Mouse (Mus musculus): Measurements from ENCODE around the gene Gp2. TPM values are rescaled to one million over a fixed set of nuclear protein-coding genes. Genes with fewer than 3 reads are reported as not detected.

The Gp2 gene
- polyA plus RNA-seq (2012; rRNA removed): 0.06 and 0.12 TPM in 2 replicates

GRCm38 (mm10) chr7:119459185-119459584 lies at the start of gene Gp2:
Gene Gp2 (minus strand): TSS chr7:119459285.
- DNase-seq (ENCODE audit: extremely low spot score in 1 of 2, low spot score in 1 of 2): no peak

- peak in 1 of 2 experiments; percentile 25 for DNase-seq (ENCODE audit: extremely low spot score in 1 of 2, low spot score in 1 of 2)
Measured at GRCm38 (mm10) chr7:119490041-119490780, 31.1 kb upstream of the Gp2 start.

DNA sequence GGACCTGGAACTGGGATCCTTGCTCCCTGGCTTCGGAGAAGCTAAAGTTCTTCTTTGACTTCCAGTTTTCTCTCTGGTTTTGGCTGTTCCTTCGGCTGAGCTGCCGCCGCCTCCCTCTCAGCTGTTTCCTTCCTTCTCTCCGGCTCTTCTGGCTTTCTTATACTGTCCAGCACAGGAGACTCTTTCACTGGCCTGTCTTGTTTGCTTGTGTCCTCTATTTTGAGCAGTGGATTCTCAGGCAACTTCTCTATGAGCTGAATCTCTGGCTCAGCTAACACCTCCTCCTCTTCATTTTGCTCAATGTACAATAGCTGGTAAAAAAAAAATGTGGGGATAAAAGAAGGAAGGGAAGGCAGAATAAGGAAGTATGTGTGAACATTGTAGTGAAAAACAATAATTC lies 27.6 kb upstream of the Gp2 start:
- DNase-seq (ENCODE audit: extremely low spot score in 1 of 2, low spot score in 1 of 2): peak; percentile 3 to 24

DNA sequence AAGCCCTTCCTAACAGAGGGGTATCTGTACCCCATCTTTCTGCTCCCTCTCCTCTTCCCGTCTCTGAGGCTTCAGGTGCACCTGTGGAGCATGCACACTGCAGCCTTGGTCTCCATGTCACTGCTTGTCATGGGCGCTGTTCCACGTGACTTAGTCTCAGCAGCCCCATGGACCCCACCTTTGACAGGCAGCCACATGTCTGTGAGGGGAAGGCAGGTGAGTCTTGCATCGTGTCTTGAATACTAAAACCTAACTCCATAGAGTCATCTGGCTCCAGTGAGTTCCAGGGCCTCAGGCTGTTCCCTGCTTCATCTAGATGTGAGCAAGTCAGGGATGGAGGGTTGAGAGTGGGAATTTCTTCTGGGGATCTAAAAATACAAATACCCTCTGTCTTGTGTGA lies 25.1 kb upstream of the Gp2 start:
- DNase-seq (ENCODE audit: extremely low spot score in 1 of 2, low spot score in 1 of 2): no peak

- no peak for DNase-seq (ENCODE audit: extremely low spot score in 1 of 2, low spot score in 1 of 2)
Measured at GRCm38 (mm10) chr7:119479256-119479655, 20.2 kb upstream of the Gp2 start, which contains the start of gene Umod. Gene Umod (minus strand): TSS chr7:119479282.

- DNase-seq (ENCODE audit: extremely low spot score in 1 of 2, low spot score in 1 of 2): no peak
Measured at GRCm38 (mm10) chr7:119476500-119477389, 17.7 kb upstream of the Gp2 start.

DNA sequence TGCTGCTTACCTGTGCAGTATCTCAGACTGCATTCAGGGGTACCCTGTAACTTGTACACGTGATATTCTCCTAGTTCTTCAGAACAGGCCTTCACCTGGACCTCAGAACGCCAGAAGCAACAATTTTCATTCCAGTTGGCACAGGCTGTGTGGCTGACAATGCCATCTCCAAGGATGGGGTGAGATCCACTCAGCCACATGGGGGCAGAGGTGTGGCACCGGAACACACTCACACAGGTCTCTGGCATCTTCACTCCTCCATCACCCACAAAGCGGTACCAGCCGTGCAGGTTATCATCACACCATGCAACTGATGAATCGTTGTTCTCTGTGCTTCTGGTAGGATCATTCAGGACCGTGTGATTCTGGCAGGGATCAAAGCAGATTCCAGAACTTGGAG lies 4.9 kb downstream of the Gp2 start:
- DNase-seq (ENCODE audit: extremely low spot score in 1 of 2, low spot score in 1 of 2): no peak

DNA sequence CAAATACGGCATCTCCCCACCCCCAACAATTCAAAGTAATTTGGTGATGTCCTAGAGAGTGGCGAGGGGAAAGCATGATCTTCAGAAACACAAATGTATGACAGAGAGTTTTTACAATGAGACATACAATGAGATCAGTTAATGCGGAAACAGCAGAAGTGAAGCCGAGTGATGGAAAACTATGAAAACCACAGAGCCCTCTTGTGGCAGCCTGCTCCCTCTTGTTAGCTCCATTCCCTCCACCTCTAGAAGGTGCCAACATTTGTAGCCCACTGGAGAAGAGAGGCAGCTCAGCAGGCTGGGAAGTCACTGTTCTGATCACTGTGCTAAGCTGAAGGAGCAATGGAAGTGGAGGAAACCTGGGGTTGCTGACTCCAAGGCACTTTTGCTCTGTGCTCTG lies 15.2 kb downstream of the Gp2 start:
- peak in 1 of 2 experiments; percentile 24 for DNase-seq (ENCODE audit: extremely low spot score in 1 of 2, low spot score in 1 of 2)

DNA sequence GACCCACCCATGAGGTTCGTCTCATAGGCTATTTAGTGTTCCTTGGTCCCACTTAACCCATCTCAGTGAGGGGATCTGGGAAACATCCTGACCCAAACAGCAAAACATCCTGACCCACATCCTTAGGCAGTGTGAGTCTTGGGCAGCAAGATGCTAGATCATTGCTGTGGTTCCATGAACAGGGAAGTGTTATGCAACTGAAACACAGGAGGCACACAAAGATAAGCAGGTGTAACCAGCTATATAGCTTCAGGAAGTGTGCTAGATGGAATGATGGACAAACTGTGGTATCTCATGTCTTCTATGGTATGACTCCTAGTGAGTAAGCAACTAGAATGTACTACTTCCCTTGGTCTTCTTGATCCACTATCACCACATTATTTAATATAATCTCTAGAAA lies 17.1 kb downstream of the Gp2 start:
- no peak for DNase-seq (ENCODE audit: extremely low spot score in 1 of 2, low spot score in 1 of 2)

DNA sequence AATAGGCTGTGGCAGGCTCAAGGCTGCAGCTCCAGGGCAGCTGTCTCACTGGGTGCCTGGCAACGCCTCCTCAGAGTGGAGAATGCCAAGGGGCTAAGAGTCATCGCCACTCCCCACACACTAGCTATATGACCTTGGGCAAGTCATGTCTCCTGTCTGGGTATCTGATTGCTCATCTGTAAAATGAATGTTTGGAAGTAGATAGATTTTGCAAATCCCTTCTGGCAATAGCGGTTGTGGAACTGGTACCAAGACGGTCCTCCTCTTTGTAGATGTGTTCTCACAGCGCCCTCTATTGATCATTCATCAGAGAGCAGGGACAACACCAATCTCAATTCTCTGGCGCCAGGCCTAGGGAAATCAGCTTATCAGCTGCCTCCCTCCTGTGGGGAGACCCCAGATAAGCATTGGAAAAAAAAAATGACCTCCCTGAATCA lies 31.9 kb downstream of the Gp2 start:
- peak; percentile 46 to 92 for DNase-seq (ENCODE audit: extremely low spot score in 1 of 2, low spot score in 1 of 2)

GRCm38 (mm10) chr7:119420730-119421129 lies 38.4 kb downstream of the Gp2 start:
- DNase-seq (ENCODE audit: extremely low spot score in 1 of 2, low spot score in 1 of 2): peak in 1 of 2 experiments; percentile 19

GRCm38 (mm10) chr7:119418523-119418922 lies 40.6 kb downstream of the Gp2 start:
- DNase-seq (ENCODE audit: extremely low spot score in 1 of 2, low spot score in 1 of 2): peak in 1 of 2 experiments; percentile 5

DNA sequence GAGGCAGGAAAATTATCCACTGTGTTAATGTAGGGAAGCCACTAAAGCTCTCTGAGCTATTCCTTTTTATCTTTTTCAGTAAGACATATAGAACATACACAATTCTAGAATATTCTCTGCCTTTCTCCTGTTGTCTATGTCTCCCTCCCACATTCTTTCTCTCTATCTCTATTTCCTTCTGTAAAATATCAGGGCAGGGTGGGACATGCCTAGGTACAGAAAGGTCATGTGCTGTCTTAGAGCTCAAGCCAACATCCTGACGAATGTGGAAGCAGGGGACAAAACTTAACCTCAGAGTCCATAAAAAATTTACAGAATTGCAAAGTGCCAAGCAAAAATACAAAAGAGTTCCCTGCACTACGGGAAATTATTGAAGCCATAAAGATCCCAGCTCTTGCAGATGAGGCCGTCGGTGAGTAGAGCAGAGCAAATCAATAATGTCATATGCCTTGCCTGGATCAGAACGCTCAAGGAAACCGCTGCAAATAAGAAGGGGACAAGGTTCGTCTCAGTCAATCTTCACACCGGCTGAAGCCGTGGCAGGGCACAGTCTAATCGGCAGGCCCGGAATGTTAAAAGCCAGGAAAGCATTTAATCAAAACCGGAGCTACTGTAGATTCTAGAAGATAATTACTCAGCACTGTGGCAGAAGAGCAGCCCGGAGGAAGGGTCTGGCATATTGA lies 64.9 kb downstream of the Gp2 start:
- DNase-seq (ENCODE audit: extremely low spot score in 1 of 2, low spot score in 1 of 2): no peak

Other genes starting within 250 kb of the Gp2 start
- gene Umod, start 20.0 kb upstream of the Gp2 start, polyA plus RNA-seq (2012; rRNA removed): not detected in 2 replicates
- 0.50 and 0.92 TPM in 2 replicates for gene Acsm5, start 60.2 kb upstream of the Gp2 start, polyA plus RNA-seq (2012; rRNA removed)
- gene Pdilt, start 64.2 kb upstream of the Gp2 start, polyA plus RNA-seq (2012; rRNA removed): not detected in 2 replicates
- not detected in 2 replicates for gene Acsm2, start 95.1 kb upstream of the Gp2 start, polyA plus RNA-seq (2012; rRNA removed)
- gene Acsm1, start 147.7 kb upstream of the Gp2 start, polyA plus RNA-seq (2012; rRNA removed): not detected in 2 replicates
- 0.16 and 0.23 TPM in 2 replicates for gene Acsm4, start 230.7 kb upstream of the Gp2 start, polyA plus RNA-seq (2012; rRNA removed)

Measured in frontal cortex, adult 2 months (tissue).